8 mouse cellular contexts compared by ENCODE assay signal in the genomic region with DNA sequence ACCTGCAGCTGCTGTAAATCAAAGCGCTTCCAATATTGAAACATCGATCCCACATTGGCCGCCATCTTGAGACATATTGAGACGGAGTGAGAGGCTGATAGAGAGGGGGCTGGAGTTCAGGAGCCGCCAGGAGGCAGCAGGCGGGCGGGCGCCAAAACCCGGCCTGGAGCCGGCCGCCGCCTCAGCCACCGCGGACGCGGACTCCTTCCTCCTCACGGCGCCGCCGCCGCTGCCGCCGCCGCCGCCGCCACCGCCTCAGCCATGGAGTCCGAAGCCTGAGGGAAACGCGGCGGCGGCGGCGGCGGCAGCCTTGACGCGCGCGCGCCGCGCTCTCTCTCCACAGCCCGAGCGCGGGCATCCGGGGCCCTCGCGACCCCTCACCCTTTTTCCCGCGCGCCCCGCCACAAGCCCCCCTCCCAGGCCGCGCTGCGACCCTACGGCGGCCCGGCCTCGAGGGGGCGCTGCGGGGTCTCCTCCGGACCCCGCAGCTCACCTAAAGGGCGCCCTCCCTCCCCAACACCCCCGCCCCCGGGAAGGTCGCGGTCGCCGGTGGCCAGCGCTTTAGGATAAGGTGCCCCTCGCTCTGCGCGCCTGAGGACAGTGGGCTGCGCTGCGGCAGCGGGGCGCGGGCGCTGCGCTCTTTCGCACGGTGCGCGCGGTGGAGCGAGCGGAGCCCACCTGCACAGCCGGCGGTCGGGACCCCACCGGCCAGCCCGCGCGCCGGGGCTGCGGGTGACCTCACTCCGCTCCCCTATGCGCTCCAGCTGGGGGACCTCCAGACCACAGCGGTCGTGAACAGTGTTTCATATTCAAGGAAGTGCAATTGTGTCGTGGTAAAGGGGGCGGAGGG. TPM values are rescaled to one million over a fixed set of nuclear protein-coding genes. Genes with fewer than 3 reads are reported as not detected.
DNase-seq lines count a peak whose midpoint lies in the region; ATAC-seq and TF ChIP-seq lines count a peak whose summit lies in the region.

A gene (minus strand): TSS at position 315 of the 850 bp plus-strand sequence.

- peak within 1 kb of the TSS; percentile 99 for H3K4me2 ChIP-seq in lung, embryonic 14.5 days

- DNase-seq in ES-CJ7 (ENCODE audit: low read depth, low spot score) = peak; percentile 80
- peak; percentile 85 to 88 for DNase-seq in cerebellum, adult 2 months
- peak; percentile 78 for DNase-seq in forelimb bud, embryonic 11.5 days (ENCODE audit: low read depth, low spot score)
- peak; percentile 88 for DNase-seq in heart, postnatal 4 days
- peak; percentile 49 to 72 for DNase-seq in layer of hippocampus, adult 8-10 months (ENCODE audit: low spot score in 2 of 2)
- peak; percentile 93 for DNase-seq in lung, embryonic 14.5 days
- DNase-seq in thymus, adult 18-20 months = peak; percentile 75 to 78

- no peaks in the 10 kb centered on the region for H3K27me3 ChIP-seq in cerebellum, adult 2 months (ENCODE audit: control insufficient read depth, insufficient read depth, low read length)
- peaks cover 22% of the 10 kb centered on the region for H3K27me3 ChIP-seq in lung, embryonic 14.5 days (ENCODE audit: insufficient read depth, low read length)

- peak within 1 kb of the TSS; percentile 75 for H3K9ac ChIP-seq in lung, embryonic 14.5 days

- TF ChIP-seq CTCF in cerebellum, adult 2 months (IDR thresholded peaks at IDR 0.05; ENCODE audit: borderline replicate concordance, insufficient read depth, low read depth, low read length) = 0 out of 2 replicates have a peak, but pooled peaks have one; percentile 7
- TF ChIP-seq CTCF in lung, embryonic 14.5 days (IDR thresholded peaks at IDR 0.05; ENCODE audit: low read depth) = peak; percentile 24; the same call in 1 of the 2 replicates

- ATAC-seq in lung, embryonic 14.5 days (ENCODE audit: insufficient read depth) = peak; percentile 87
- ATAC-seq in neutrophil, adult 5-6 weeks (ENCODE audit: extremely low read depth, insufficient number of reproducible peaks, low FRiP score, poor library complexity, severe bottlenecking) = peak; percentile 64

- no peaks in the 10 kb centered on the region for H3K36me3 ChIP-seq in lung, embryonic 14.5 days (ENCODE audit: insufficient read depth)

- H3K4me3 ChIP-seq in cerebellum, adult 2 months (replicated peaks; ENCODE audit: insufficient read depth, low read depth, low read length) = peak within 1 kb of the TSS; percentile 92
- H3K4me3 ChIP-seq in lung, embryonic 14.5 days (ENCODE audit: low read depth, low read length) = peak within 1 kb of the TSS; percentile 64

- 1% methylated on average over 88 of the region's 103 CpGs for WGBS in cerebellum, adult 2 months
- WGBS in lung, embryonic 14.5 days = under 1% methylated on average over 79 of the region's 103 CpGs

- TF ChIP-seq POLR2A in cerebellum, adult 2 months (IDR thresholded peaks at IDR 0.05; ENCODE audit: borderline replicate concordance, insufficient read depth, low read length) = peak; percentile 27; the same call in 1 of the 2 replicates

- H3K9me3 ChIP-seq in lung, embryonic 14.5 days (ENCODE audit: low read depth, low read length) = no peaks in the 10 kb centered on the region

- no peaks in the 10 kb centered on the region for H3K4me1 ChIP-seq in cerebellum, adult 2 months (ENCODE audit: control insufficient read depth, insufficient read depth, low read length)
- peaks cover 15% of the 10 kb centered on the region for H3K4me1 ChIP-seq in lung, embryonic 14.5 days (ENCODE audit: insufficient read depth)

- H3K27ac ChIP-seq in cerebellum, adult 2 months (ENCODE audit: insufficient read depth, low read length) = peak within 1 kb of the TSS; percentile 100
- peak within 1 kb of the TSS; percentile 93 for H3K27ac ChIP-seq in lung, embryonic 14.5 days (ENCODE audit: low read depth)

RNA-seq across cellular contexts. Expression of the gene that starts here (rescaled TPM):
- 69.2 and 74.4 TPM in 2 replicates for polyA plus RNA-seq in cerebellum, adult 2 months (2012; rRNA removed)
- 100 to 1,000 TPM; 126 to 131 TPM for total RNA-seq in heart, postnatal 4 days (2021)
- total RNA-seq in layer of hippocampus, adult 8-10 months (2022) = 10 to 100 TPM; 37.3 to 53.2 (median 46.7) TPM
- polyA plus RNA-seq in lung, embryonic 14.5 days (2014; fragmentation: Nextera tagmentation; extraction: Ambion mirVana) = 99.5 and 104 TPM in 2 replicates
- 118 and 126 TPM in 2 replicates for total RNA-seq in neutrophil, adult 5-6 weeks (2017)

Comparison
In these comparisons a context has a peak if more than half of its experiments do, and no peak if none do; other contexts are left out.
1. Peak in every context shown above with its lines: DNase-seq, ATAC-seq, H3K4me3 ChIP-seq and H3K27ac ChIP-seq.